Mouse (Mus musculus) heart, embryonic 14.5 days (tissue): ENCODE measurements around the gene Macrod2. TPM values are rescaled to one million over a fixed set of nuclear protein-coding genes. Genes with fewer than 3 reads are reported as not detected.

Experiments used
- ATAC-seq: fragments of 200-750 bp; cut with Nextera tagmentation; 2 replicates; pipeline ENCODE4 v1.8.0; 2017; ENCODE audit warnings: low read depth, moderate TSS enrichment; ENCODE audit not compliant: insufficient number of reproducible peaks, insufficient read depth, low FRiP score
- H3K27ac ChIP-seq, 2 experiments: fragments of 200-500 bp in 1 of 2; fragments of 300-500 bp in 1 of 2; sonication (generic) in 1 of 2; replicated peaks in 1 of 2; 2 replicates each; pipeline ENCODE4 v1.5.1; 2012 to 2014; ENCODE audit warnings: low read depth in 2 of 2, low read length in 2 of 2, control low read depth in 1 of 2, mild to moderate bottlenecking in 1 of 2, mixed read lengths in 1 of 2; ENCODE audit not compliant: control insufficient read depth in 1 of 2, insufficient read depth in 1 of 2
- H3K27me3 ChIP-seq: fragments of 300-500 bp; sonication (generic); 2 replicates; pipeline ENCODE4 v1.6.1; 2014; ENCODE audit warnings: mild to moderate bottlenecking, low read length, control low read depth; ENCODE audit not compliant: control insufficient read depth, insufficient read depth
- H3K36me3 ChIP-seq: fragments of 300-500 bp; sonication (generic); 2 replicates; pipeline ENCODE4 v1.6.1; 2014; ENCODE audit warnings: mild to moderate bottlenecking, control low read depth, low read length, mixed read lengths; ENCODE audit not compliant: control insufficient read depth, insufficient read depth
- H3K4me1 ChIP-seq, 2 experiments: fragments of 200-500 bp in 1 of 2; fragments of 300-500 bp in 1 of 2; sonication (generic) in 1 of 2; 2 replicates each; pipeline ENCODE4 v1.6.1; 2012 to 2014; ENCODE audit warnings: low read length in 2 of 2, control low read depth in 1 of 2, mixed read lengths in 1 of 2; ENCODE audit not compliant: control insufficient read depth in 2 of 2, insufficient read depth in 2 of 2
- H3K4me2 ChIP-seq: fragments of 300-500 bp; sonication (generic); 2 replicates; pipeline ENCODE4 v1.6.1; 2014; ENCODE audit warnings: mild to moderate bottlenecking, low read length
- H3K4me3 ChIP-seq, 2 experiments: fragments of 200-500 bp in 1 of 2; fragments of 300-500 bp in 1 of 2; sonication (generic) in 1 of 2; 2 replicates each; pipeline ENCODE4 v1.5.1; 2012 to 2014; ENCODE audit warnings: low read length in 2 of 2, mild to moderate bottlenecking in 2 of 2, control low read depth in 1 of 2, low read depth in 1 of 2, moderate library complexity in 1 of 2; ENCODE audit not compliant: control insufficient read depth in 1 of 2, insufficient read depth in 1 of 2
- H3K9ac ChIP-seq: fragments of 300-500 bp; sonication (generic); 2 replicates; pipeline ENCODE4 v1.6.1; 2014; ENCODE audit warnings: mild to moderate bottlenecking, low read length
- H3K9me3 ChIP-seq: fragments of 300-500 bp; sonication (generic); 2 replicates; pipeline ENCODE4 v1.6.1; 2016; ENCODE audit warnings: low read length, control low read depth; ENCODE audit not compliant: control insufficient read depth
- WGBS: fragments of 180-500 bp; shearing (Covaris S2); extraction: QIAGEN DNeasy Blood & Tissue Kit; methylation state at CpG from one replicate; pipeline ENCODE4 v1.1.7; 2014; 5-methylcytosine and 5-hydroxymethylcytosine counted together
- polyA plus RNA-seq: library from polyadenylated mRNA; unstranded; fragments of >200 nt; fragmentation: Nextera tagmentation; extraction: Ambion mirVana; gene quantifications from 2 replicates; pipeline ENCODE4 v1.2.1, GENCODE M21; 2014

The Macrod2 gene
- polyA plus RNA-seq, 1 experiment from 2014 or later: 21.3 TPM

- ATAC-seq: no peak
- H3K4me3 ChIP-seq: no peak overlapping the region
Observed at GRCm38 (mm10) chr2:142407341-142407740, 2012.2 kb downstream of the Macrod2 start.

GRCm38 (mm10) chr2:142410124-142410523 lies 2015.0 kb downstream of the Macrod2 start:
- H3K4me2 ChIP-seq: no peak overlapping the region
- no peaks in the 10 kb centered on the region for H3K27me3 ChIP-seq
- H3K27ac ChIP-seq: no peak overlapping the region
- peaks cover 0 to 10% of the 10 kb centered on the region in 2 experiments; a peak in 3 of 4 replicates for H3K4me1 ChIP-seq
- H3K4me3 ChIP-seq: no peak overlapping the region
- H3K36me3 ChIP-seq: no peaks in the 10 kb centered on the region
- H3K9ac ChIP-seq: no peak overlapping the region
- no peak for ATAC-seq
- H3K9me3 ChIP-seq: no peaks in the 10 kb centered on the region

More at GRCm38 (mm10) chr2:142407341-142407740, 2012.2 kb downstream of the Macrod2 start:
- Histone ChIP-seq H3K9ac (no peak overlapping the region), H3K27ac (no peak overlapping the region), H3K9me3 (no peaks in the 10 kb centered on the region), H3K4me2 (no peak overlapping the region), H3K36me3 (no peaks in the 10 kb centered on the region), H3K27me3 (no peaks in the 10 kb centered on the region), H3K4me1 (peaks cover 0 to 10% of the 10 kb centered on the region in 2 experiments; a peak in 3 of 4 replicates)

- no peaks in the 10 kb centered on the region for H3K36me3 ChIP-seq
- H3K27me3 ChIP-seq: no peaks in the 10 kb centered on the region
- no peaks in the 10 kb centered on the region for H3K4me1 ChIP-seq
- H3K4me3 ChIP-seq: no peak overlapping the region
- H3K4me2 ChIP-seq: no peak overlapping the region
- no peak for ATAC-seq
- no peak overlapping the region for H3K27ac ChIP-seq
- H3K9ac ChIP-seq: no peak overlapping the region
- no peaks in the 10 kb centered on the region for H3K9me3 ChIP-seq
- 90% methylated on average over 7 of the region's 7 CpGs for WGBS
Observed at GRCm38 (mm10) chr2:142433126-142433525, 2038.0 kb downstream of the Macrod2 start.

- no peak overlapping the region for H3K4me2 ChIP-seq
- WGBS: 93% methylated on average over 4 of the region's 4 CpGs
- no peak overlapping the region for H3K9ac ChIP-seq
- ATAC-seq: no peak
- H3K9me3 ChIP-seq: no peaks in the 10 kb centered on the region
- no peak overlapping the region for H3K4me3 ChIP-seq
- no peaks in the 10 kb centered on the region for H3K36me3 ChIP-seq
- H3K27me3 ChIP-seq: no peaks in the 10 kb centered on the region
- H3K27ac ChIP-seq: no peak overlapping the region
- H3K4me1 ChIP-seq: no peaks in the 10 kb centered on the region
Observed at GRCm38 (mm10) chr2:142434731-142435130, 2039.6 kb downstream of the Macrod2 start.

- H3K9me3 ChIP-seq: no peaks in the 10 kb centered on the region
- 65% methylated on average over 6 of the region's 6 CpGs for WGBS
- no peak overlapping the region for H3K9ac ChIP-seq
- no peak for ATAC-seq
- H3K4me2 ChIP-seq: no peak overlapping the region
- no peaks in the 10 kb centered on the region for H3K4me1 ChIP-seq
- H3K27me3 ChIP-seq: no peaks in the 10 kb centered on the region
- H3K4me3 ChIP-seq: no peak overlapping the region
- H3K27ac ChIP-seq: no peak overlapping the region
- no peaks in the 10 kb centered on the region for H3K36me3 ChIP-seq
Observed at GRCm38 (mm10) chr2:142437606-142438461, 2042.7 kb downstream of the Macrod2 start.

Other genes starting within 250 kb of the Macrod2 start
- not detected in 2 replicates for gene Gm17374, start 243.3 kb upstream of the Macrod2 start, polyA plus RNA-seq
- gene Esf1, start 224.7 kb upstream of the Macrod2 start, polyA plus RNA-seq: 14.7 and 15.6 TPM in 2 replicates
- 36.1 and 39.0 TPM in 2 replicates for gene Ndufaf5, start 224.7 kb upstream of the Macrod2 start, polyA plus RNA-seq
- gene Sel1l2, start 5.6 kb upstream of the Macrod2 start, polyA plus RNA-seq: not detected in 2 replicates